Mouse (Mus musculus): Measurements from ENCODE around the gene Arf4.
"Not testable (repeated sequence)": the region's sequence is repeated elsewhere in the genome, so short reads cannot be mapped to it uniquely, and the experiment has no call there.

The Arf4 gene

DNA sequence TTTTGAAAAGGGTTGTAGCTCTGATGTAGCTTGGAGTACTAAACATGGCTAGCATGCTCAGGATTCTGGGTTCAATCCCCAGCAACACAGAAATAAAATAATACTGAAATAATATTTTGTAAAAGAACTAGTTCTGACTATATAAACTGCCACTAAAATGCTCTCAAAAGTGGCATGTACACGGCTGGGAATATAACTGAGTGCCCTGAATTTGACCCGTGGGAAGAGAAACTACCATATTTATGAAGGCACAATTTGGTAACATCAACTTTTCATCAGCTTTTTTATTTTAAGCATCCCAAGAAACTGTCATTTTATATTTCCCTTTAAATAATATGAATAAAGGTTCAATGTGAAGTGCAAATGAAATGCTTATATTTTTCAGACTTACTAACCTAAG is 26.0 kb downstream of the Arf4 start:
- DNase-seq, result no peak

DNA sequence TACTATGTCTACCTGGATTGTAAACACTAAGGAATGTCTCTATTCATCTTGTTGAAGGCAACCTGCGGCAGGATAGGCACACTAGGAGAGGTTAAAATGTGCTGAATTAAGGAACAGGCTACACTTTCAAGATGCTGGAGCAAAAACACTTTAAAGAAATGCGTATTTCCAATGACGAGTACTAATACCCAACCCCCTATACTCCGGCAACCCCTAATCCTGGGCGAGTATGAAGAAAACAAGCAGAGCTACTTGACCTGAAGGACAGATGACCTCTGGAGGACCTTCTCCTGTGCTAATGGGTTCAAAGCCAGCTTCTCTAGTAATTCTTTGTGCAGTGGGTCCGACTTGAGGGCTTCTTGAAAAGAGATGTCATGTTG is 30.1 kb downstream of the Arf4 start:
- no peak for DNase-seq

DNA sequence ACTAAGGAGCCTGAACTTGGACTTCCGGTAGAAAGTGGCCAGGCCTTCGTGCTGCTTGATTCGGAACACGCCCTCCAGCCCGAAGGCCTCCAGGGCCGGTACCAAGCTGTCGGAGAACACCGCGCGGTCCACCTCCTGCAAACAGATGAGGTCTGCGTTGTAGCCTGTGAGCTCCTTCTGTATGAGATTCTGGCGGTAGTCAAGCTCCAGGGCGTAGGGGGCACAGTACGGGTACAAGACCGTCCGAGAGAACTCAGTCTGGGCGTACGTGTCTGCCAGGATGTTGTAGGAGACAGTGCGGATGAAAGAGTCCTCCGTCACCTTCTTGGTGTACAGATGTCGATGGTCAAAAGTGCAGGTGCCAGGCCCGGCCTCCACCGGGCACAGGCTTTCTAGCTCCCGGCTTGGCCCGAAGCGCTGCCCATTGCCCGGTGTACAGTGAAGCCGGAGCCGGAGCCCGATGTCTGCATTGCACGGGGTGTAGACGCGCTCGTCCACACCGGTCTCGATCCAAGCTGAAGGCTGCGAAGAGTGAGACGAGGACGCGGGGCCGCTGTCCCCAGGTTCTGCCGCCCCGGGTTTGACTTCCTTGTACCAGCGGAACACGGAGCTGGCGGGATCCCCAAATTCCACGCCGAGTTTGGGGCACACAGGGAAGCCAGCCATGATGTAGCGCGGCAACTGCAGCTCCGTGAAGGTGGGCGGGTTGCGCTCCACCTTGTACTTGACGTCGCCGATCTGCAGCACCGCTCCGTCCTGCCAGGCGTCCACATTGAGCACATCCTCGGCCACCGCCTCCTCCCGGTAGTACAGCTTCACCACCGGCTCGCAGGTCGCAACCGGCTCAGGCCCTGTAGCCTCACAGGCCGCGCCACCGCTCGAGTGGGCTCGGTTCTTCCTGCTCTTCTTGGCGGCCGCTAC is 30.8 kb downstream of the Arf4 start:
- peak; percentile 45 for DNase-seq

DNA sequence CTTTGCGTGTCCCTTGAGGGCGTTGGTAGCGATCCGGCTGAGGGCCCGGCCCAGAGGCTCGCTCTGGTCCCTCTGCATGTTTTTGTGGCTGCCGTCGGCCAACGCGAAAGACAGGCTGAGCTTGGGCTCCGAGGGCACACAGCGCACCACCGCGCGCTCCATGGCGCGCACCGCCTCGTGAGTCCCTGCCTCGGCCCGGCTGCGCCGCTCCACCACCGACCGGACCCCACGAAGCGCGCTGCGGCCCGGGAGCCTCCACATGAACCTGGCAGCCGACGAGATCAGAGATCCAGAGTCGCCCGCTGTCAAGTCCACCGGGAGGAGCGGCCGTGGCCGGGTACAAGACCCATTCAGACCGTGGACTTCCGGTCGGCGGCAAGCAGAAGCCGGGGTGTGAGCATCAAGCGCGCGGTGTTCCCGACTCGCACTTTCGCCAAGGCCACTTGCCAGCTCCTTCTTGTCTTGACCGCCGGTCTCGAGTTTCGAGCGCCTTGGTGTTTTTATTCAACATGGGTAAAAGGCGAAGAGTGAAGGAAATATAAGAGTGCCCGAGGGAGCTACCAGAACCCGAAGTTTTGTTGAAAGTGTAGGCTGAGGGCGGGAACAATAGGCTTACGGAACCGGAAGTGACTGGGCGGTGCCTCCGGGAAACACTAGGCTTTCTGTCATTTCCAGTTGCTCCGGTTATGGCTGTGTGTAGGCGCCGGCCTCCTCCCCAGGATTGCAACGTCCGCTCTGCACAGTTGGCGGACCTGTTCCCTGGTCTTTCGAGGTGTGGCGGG is 31.6 kb downstream of the Arf4 start, which contains the start of gene Pde12:
Gene Pde12 (minus strand): TSS at position 592 of the 782 bp plus-strand sequence.
- peak; percentile 92 for DNase-seq

DNA sequence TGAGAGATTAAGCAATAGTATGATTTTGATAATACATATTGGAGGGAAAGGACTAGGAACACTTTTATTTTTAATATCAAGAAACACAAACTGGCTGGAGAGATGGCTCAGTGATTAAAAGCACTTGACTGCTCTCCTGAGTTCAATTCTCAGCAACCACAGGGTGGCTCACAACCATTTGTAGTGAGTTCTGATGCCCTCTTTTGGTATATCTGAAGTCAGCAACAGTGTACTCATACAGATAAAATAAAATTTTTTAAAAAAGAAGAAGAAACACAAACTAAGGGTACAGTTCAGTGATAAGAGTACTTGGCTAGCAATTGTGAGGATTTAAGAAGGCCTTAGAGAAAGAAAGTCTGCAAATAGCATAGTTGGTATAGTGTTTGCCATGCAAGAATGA is 33.1 kb downstream of the Arf4 start:
- DNase-seq, result no peak

DNA sequence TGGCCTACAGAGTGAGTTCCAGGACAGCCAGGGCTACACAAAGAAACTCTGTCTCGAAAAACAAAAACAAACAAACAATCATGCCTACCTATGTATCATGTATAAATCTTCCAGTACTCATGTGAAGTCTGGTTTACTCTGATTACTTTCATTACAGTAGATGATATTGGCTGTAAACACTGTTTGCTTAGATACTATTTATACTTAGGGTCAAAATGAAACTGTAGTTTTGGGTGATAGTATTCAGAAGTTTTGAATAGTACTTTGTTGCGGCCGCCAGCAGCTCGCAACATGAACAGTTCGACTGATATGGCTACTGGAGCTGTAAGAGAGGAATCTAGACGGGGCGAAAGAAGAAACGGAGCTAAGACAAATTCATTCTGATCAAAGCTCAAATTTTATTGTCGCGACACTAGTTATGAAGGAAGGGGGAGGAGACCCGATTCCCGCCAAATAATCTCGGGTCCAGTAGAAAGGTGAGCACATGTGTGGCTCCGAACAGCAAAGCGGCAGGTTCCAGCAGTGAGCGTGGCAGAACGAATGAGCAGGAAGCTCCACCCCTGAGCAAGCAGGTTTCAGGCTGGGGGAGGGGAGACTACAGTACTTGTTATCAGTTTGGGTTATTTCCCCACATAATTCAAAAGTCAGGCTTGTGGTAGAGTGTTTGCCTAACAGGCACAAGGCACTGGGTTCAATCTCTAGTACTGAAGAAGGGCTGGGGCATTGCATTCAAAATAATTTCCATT is 34.2 kb downstream of the Arf4 start:
- DNase-seq, result not testable (repeated sequence)

DNA sequence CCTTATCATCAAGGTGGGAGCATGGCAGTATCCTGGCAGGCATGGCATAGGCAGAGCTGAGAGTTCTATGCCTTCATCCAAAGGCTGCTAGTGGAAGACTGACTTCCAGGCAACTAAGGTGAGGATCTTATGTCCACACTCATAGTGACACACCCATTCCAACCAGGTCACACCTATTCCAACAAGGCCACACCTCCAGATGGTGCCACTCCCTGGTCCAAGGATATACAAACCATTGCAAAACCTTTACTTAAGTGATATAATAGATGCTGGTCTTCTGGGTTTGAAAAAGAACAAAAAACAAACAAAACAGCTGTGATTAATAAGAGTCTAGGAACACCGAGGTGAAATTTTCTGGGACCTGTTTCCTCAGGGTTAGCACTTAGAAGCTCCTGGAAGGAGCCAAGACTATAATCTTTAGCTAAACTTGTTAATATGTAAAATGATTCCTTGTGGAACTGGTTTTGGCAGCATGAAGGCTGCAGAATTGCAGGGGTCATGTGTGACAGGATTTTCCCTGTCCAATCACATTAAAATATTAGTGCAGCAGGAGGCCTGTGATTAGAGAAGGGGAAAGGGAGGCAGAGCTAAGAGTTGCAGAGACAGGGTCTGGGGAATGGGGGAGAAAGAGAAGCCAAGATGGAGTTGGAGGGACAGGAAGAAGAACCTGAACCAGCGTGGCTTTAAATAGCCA is 36.7 kb downstream of the Arf4 start:
- DNase-seq, result not testable (repeated sequence)

DNA sequence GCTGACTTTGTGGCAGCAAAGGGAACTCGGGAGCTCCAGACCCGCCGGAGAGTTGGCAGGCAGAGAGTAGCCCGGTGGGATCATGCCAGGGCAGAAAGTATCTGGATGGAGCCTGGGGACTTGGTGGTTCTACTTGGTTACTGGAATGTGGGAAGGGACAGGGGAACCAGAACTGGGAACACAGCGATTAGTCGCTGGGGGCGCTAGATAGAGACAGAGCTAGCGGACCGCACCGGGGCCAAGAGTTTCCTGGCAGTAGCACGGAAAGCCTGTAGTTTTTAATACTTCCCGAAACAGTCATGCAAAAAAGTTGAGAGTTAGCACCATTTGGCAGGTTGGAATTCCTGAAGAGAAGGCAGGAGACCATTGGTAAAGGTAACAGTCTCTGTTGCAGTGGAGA is 37.5 kb downstream of the Arf4 start:
- DNase-seq, result peak; percentile 62

DNA sequence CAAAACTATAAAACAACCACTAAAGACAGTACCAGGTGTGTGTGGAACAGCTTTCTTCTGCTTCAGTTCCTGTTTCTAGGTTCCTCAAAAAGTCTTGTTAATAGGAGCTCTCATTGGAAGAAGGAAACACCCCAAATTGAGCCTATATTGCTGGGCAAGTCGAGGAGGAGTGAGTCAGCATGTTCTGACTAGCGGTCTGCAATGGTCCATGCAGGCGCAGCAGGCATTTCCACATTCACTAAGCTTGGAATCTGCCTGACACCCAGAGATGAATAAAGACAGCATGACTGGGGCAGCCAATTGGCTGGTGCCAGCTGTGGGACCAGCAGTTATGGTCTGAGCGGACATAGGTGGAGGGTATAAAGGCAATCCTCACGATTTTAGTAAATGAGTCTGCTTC is 37.9 kb downstream of the Arf4 start:
- DNase-seq, result no peak

DNA sequence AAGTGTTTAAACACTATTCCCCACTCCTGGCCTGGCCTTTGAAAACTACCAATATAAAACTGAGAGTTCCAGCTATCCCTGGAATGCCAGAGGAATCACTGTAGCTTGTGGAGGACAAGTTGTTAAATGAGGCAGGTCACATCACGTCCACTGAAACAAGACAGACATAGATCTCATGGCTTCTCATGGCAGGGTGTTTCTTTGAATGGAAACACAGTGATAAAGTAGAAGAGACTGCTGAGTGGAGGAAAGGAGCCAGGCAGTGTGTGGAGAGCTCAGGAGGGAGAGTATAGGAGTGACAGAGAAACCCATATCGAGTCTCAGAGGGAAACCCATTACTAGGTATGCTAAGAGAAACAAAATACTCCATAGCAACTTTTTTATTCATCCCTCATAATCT is 52.9 kb downstream of the Arf4 start:
- DNase-seq, result no peak

DNA sequence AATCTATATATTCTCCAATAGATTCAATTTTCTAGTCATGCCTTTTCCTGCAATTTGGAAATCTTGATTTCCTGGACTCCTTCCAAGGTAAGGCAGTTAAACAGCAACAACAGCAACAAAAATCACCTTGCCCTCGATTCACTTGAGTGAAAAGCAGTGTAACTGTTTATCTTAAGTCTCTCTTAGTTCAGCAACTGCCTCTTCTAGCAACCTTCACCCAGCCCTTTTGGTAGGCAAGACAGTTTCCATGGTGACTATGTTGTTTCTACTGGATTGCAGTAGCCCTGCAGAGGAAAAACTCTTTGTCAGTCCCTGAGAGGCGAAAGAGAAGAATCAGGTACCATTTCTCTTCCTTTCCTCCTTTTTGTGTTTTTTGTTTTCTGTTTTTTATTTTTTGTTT is 53.5 kb downstream of the Arf4 start:
- no peak for DNase-seq

DNA sequence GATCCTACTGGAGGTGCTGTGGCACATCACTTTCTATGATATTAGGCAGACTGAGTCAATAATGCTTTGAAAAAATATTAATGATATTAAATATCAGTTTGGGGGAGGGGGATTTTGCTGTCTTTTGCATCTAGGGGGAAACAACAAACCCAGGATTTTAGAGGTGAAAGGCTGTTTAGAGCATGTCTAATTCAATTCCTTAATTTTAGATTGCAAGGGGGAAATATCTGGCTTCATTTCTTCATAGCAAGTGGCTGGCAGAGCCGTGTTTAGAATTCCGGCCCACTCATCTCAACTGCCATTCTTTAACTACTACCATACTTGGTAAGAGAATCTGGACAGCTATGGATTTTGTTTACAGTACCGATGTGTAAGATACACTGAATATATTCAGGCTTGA is 55.1 kb downstream of the Arf4 start, which contains the start of gene Dnah12:
Gene Dnah12 (plus strand): TSS at position 301 of the 400 bp plus-strand sequence.
- no peak for DNase-seq

DNA sequence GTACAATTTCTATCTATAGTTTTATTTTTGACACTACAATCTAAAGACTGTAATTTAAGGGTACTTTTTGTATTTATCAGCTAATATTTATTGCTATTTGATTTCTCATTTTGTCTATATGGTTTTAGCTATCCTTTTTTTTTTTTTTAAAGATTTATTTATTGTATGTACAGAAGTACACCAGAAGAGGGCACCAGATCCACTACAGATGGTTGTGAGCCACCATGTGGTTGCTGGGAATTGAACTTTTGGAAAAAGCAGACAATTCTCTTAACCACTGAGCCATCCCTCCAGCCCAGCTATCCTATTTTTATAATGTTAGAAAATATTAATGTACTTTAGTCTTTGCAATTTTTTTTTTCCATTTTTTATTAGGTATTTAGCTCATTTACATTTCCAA is 60.0 kb downstream of the Arf4 start:
- DNase-seq, result no peak

DNA sequence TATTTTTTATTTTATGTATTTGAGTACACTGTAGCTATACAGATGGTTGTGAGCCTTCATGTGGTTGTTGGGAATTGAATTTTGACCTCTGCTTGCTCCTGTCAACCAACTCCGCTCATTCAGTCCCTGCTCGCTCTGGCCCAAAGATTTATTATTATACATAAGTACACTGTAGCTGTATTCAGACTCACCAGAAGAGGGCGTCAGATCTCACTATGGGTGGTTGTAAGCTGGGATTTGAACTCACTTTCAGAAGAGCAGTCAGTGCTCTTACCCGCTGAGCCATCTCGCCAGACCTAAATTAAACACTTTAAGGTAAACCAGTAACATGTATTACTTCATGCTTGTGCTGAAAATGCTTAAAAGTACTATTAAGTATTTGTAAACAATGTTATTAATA is 67.4 kb downstream of the Arf4 start:
- DNase-seq, result not testable (repeated sequence)

Data from lung, postnatal 10 days (tissue).